Mouse (Mus musculus) small intestine, adult 2 months (tissue): ENCODE data around the gene Cpn2.

ENCODE experiments used
- CTCF ChIP-seq: fragments of 200-500 bp; IDR thresholded peaks from 2 replicates; pipeline ENCODE4 v1.5.1; 2012; ENCODE audit warnings: low read depth, mild to moderate bottlenecking, control low read depth, inconsistent platforms, low read length, moderate library complexity, mixed read lengths; ENCODE audit not compliant: insufficient replicate concordance, insufficient read length; ENCODE audit errors: extremely low read depth
- POLR2A ChIP-seq: fragments of 200-500 bp; IDR thresholded peaks from 2 replicates; pipeline ENCODE4 v1.6.1; 2012; ENCODE audit warnings: low read depth, mild to moderate bottlenecking, control low read depth, inconsistent platforms, low read length, moderate library complexity

DNA sequence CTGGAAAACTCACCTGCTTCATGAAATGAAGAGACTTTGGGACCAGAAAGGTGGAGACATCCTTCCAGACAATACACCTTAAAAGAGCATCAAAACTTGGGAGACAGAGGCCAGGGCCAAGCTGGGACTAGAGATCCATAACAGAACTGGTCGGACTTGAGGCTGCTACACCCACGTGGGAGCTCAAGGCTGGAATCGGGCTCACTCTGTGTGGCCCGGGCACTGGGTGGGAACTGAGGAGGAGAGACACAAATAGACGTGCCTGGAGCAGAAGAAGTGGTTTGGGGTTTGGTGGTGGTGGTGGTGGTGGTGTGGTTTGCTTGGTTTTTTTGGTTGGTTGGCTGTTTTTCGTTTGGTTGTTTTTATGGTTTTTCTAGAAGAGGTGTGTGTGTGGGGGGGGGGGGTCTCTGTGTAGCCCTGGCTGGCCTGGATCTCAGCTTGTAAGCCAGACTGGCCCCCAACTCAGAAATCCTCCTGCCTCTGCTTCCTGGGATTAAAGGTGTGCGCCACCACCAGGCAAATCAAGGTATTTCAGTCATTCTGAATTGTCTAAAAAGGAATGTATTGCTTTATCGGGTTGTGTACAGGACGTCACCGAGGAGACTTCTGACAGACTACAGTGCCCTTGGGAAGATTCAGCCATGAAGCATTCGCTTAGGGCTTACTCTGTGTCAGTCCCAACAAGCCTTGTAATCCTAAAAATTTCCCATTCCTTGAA is 60.0 kb downstream of the Cpn2 start:
- TF ChIP-seq POLR2A (no peak), CTCF (no peak)
